Mouse (Mus musculus): ENCODE measurements at regions not wholly inside any gene's neighbourhood (a gene's known extent, or its start where the extent isn't known, plus 50 kb on each side); places are given as distances from the start of the nearest gene placed in this dataset.
"Not testable (repeated sequence)": the region's sequence is repeated elsewhere in the genome, so short reads cannot be mapped to it uniquely, and the experiment has no call there.

- no peak for DNase-seq
These were observed 776.2 kb downstream of the Diaph2 start for GRCm38 (mm10) chrX:130525770-130526169.

GRCm38 (mm10) chrX:130533171-130534156 lies 783.9 kb downstream of the Diaph2 start:
- DNase-seq: no peak

GRCm38 (mm10) chrX:130538771-130539170 lies 789.2 kb downstream of the Diaph2 start:
- DNase-seq: not testable (repeated sequence)

GRCm38 (mm10) chrX:130548001-130548400 lies 798.5 kb downstream of the Diaph2 start:
- no peak for DNase-seq

GRCm38 (mm10) chrX:130549275-130549674 lies 799.7 kb downstream of the Diaph2 start:
- DNase-seq: no peak

- no peak for DNase-seq
These were observed 800.4 kb downstream of the Diaph2 start for GRCm38 (mm10) chrX:130549925-130550324.

GRCm38 (mm10) chrX:130557251-130557650 lies 807.7 kb downstream of the Diaph2 start:
- DNase-seq: no peak

- no peak for DNase-seq
These were observed 828.2 kb downstream of the Diaph2 start for GRCm38 (mm10) chrX:130577706-130578105.

GRCm38 (mm10) chrX:130596631-130597030 lies 847.1 kb downstream of the Diaph2 start:
- no peak for DNase-seq

GRCm38 (mm10) chrX:130601911-130602310 lies 852.4 kb downstream of the Diaph2 start:
- peak; percentile 2 for DNase-seq

GRCm38 (mm10) chrX:130638513-130638912 lies 889.0 kb downstream of the Diaph2 start:
- DNase-seq: no peak

GRCm38 (mm10) chrX:130655815-130656214 lies 906.3 kb downstream of the Diaph2 start:
- DNase-seq: no peak

- no peak for DNase-seq
These were observed 934.8 kb downstream of the Diaph2 start for GRCm38 (mm10) chrX:130684381-130684780.

- no peak for DNase-seq
These were observed 959.4 kb downstream of the Diaph2 start for GRCm38 (mm10) chrX:130708929-130709328.

- DNase-seq: not testable (repeated sequence)
These were observed 994.6 kb downstream of the Diaph2 start for GRCm38 (mm10) chrX:130744132-130744531.
